Mouse (Mus musculus) cortical plate, adult 2 months (tissue): Measurements from ENCODE around the gene Kcnmb2.

Source experiments
- CTCF ChIP-seq: fragments of 200-500 bp; IDR thresholded peaks from 2 replicates; pipeline ENCODE4 v1.5.1; 2011; ENCODE audit warnings: mild to moderate bottlenecking, control low read depth, low read length; ENCODE audit not compliant: insufficient read depth; ENCODE audit errors: extremely low read depth
- POLR2A ChIP-seq: fragments of 200-500 bp; IDR thresholded peaks from 2 replicates; pipeline ENCODE4 v1.6.1; 2011; ENCODE audit warnings: mild to moderate bottlenecking, low read length, control low read depth; ENCODE audit not compliant: insufficient read depth; ENCODE audit errors: extremely low read depth

DNA sequence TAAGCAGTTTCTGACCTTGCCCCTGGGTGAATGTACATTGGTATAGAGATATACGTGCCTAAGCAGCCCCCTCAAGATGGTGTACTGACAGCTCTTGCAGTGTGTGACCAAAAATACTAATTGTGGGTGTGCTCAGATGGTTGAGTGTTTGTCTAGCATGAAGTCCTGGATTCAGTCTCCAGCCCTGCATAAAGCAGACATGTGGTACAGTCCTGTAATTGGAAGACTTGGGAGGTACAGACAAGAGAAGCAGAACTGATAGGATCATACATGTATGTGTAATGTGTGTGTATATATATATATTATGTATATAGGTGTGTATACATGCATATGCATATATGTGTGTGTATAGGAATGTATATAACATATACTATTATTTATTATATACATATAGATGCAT, 32.4 kb downstream of the Kcnmb2 start:
- TF ChIP-seq CTCF (no peak), POLR2A (no peak)
